Mouse (Mus musculus) liver, embryonic 16.5 days (tissue): ENCODE measurements around the gene Edn3. TPM values are rescaled to one million over a fixed set of nuclear protein-coding genes. Genes with fewer than 3 reads are reported as not detected.

Source experiments
- ATAC-seq: fragments of 200-750 bp; cut with Nextera tagmentation; 2 replicates; pipeline ENCODE4 v1.8.0; 2017; ENCODE audit warnings: low read depth, mild to moderate bottlenecking, moderate number of reproducible peaks, moderate library complexity
- H3K27ac ChIP-seq: fragments of 300-500 bp; sonication (generic); 2 replicates; pipeline ENCODE4 v1.5.1; 2014; ENCODE audit warnings: mild to moderate bottlenecking, low read length
- H3K27me3 ChIP-seq: fragments of 300-500 bp; sonication (generic); 2 replicates; pipeline ENCODE4 v1.6.1; 2014; ENCODE audit warnings: low read depth, low read length, mixed read lengths; ENCODE audit not compliant: control insufficient read depth, insufficient read depth
- H3K36me3 ChIP-seq: fragments of 300-500 bp; sonication (generic); 2 replicates; pipeline ENCODE4 v1.6.1; 2014; ENCODE audit warnings: mild to moderate bottlenecking; ENCODE audit not compliant: control insufficient read depth, insufficient read depth
- H3K4me1 ChIP-seq: fragments of 300-500 bp; sonication (generic); 2 replicates; pipeline ENCODE4 v1.6.1; 2014; ENCODE audit warnings: low read depth, low read length, mixed read lengths; ENCODE audit not compliant: control insufficient read depth
- H3K4me2 ChIP-seq: fragments of 300-500 bp; sonication (generic); 2 replicates; pipeline ENCODE4 v1.6.1; 2014; ENCODE audit warnings: low read depth, low read length, mixed read lengths
- H3K4me3 ChIP-seq: fragments of 300-500 bp; sonication (generic); 2 replicates; pipeline ENCODE4 v1.5.1; 2014; ENCODE audit warnings: low read depth, mild to moderate bottlenecking, low read length
- H3K9ac ChIP-seq: fragments of 300-500 bp; sonication (generic); 2 replicates; pipeline ENCODE4 v1.6.1; 2014; ENCODE audit warnings: low read depth, low read length
- H3K9me3 ChIP-seq: fragments of 300-500 bp; sonication (generic); replicated peaks from 2 replicates; pipeline ENCODE4 v1.6.1; 2016; ENCODE audit warnings: low read length; ENCODE audit not compliant: control insufficient read depth
- WGBS: fragments of 180-500 bp; shearing (Covaris S2); extraction: QIAGEN DNeasy Blood & Tissue Kit; methylation state at CpG from one replicate; pipeline ENCODE4 v1.1.7; 2014; ENCODE audit not compliant: insufficient replicate concordance; 5-methylcytosine and 5-hydroxymethylcytosine counted together
- polyA plus RNA-seq: library from polyadenylated mRNA; unstranded; fragments of >200 nt; fragmentation: Nextera tagmentation; extraction: Ambion mirVana; gene quantifications from 2 replicates; pipeline ENCODE4 v1.2.1, GENCODE M21; 2015

The Edn3 gene
- polyA plus RNA-seq, 1 experiment from 2014 or later, result 0.26 TPM

GRCm38 (mm10) chr2:174809296-174809695, 48.9 kb downstream of the Edn3 start:
- no peak overlapping the region for H3K4me3 ChIP-seq
- H3K9me3 ChIP-seq, result no peaks in the 10 kb centered on the region
- no peak overlapping the region for H3K9ac ChIP-seq
- no peak for ATAC-seq
- 49% methylated on average over 4 of the region's 4 CpGs for WGBS
- H3K4me2 ChIP-seq, result no peak overlapping the region
- no peaks in the 10 kb centered on the region for H3K4me1 ChIP-seq
- H3K27me3 ChIP-seq, result no peaks in the 10 kb centered on the region
- H3K27ac ChIP-seq, result no peak overlapping the region
- H3K36me3 ChIP-seq, result no peaks in the 10 kb centered on the region

GRCm38 (mm10) chr2:174813306-174813705, 52.9 kb downstream of the Edn3 start:
- WGBS, result 33% methylated on average over 11 of the region's 11 CpGs
- H3K9me3 ChIP-seq, result no peaks in the 10 kb centered on the region
- H3K4me2 ChIP-seq, result no peak overlapping the region
- no peak for ATAC-seq
- no peak overlapping the region for H3K4me3 ChIP-seq
- no peak overlapping the region for H3K27ac ChIP-seq
- H3K27me3 ChIP-seq, result no peaks in the 10 kb centered on the region
- H3K9ac ChIP-seq, result no peak overlapping the region
- H3K36me3 ChIP-seq, result no peaks in the 10 kb centered on the region
- H3K4me1 ChIP-seq, result no peaks in the 10 kb centered on the region

- Histone ChIP-seq H3K36me3 (no peaks in the 10 kb centered on the region), H3K9ac (no peak overlapping the region), H3K4me3 (no peak overlapping the region), H3K9me3 (no peaks in the 10 kb centered on the region), H3K4me2 (no peak overlapping the region), H3K4me1 (no peaks in the 10 kb centered on the region), H3K27ac (no peak overlapping the region), H3K27me3 (no peaks in the 10 kb centered on the region)
- ATAC-seq, result no peak
- 57% methylated on average over 2 of the region's 2 CpGs for WGBS
Observed at GRCm38 (mm10) chr2:174816163-174816562, 55.7 kb downstream of the Edn3 start.

GRCm38 (mm10) chr2:174820286-174820685, 59.9 kb downstream of the Edn3 start:
- Histone ChIP-seq H3K4me2 (no peak overlapping the region), H3K36me3 (no peaks in the 10 kb centered on the region), H3K4me1 (no peaks in the 10 kb centered on the region), H3K4me3 (no peak overlapping the region), H3K9ac (no peak overlapping the region), H3K27ac (no peak overlapping the region), H3K9me3 (no peaks in the 10 kb centered on the region), H3K27me3 (no peaks in the 10 kb centered on the region)
- no peak for ATAC-seq
- 59% methylated on average over 3 of the region's 3 CpGs for WGBS

- ATAC-seq, result no peak
- no peak overlapping the region for H3K4me2 ChIP-seq
- no peak overlapping the region for H3K27ac ChIP-seq
- H3K9me3 ChIP-seq, result no peaks in the 10 kb centered on the region
- no peaks in the 10 kb centered on the region for H3K27me3 ChIP-seq
- no peaks in the 10 kb centered on the region for H3K36me3 ChIP-seq
- no peak overlapping the region for H3K9ac ChIP-seq
- 65% methylated on average over 4 of the region's 4 CpGs for WGBS
- no peaks in the 10 kb centered on the region for H3K4me1 ChIP-seq
- H3K4me3 ChIP-seq, result no peak overlapping the region
Observed at GRCm38 (mm10) chr2:174827829-174828228, 67.4 kb downstream of the Edn3 start.

GRCm38 (mm10) chr2:174833608-174834007, 73.2 kb downstream of the Edn3 start:
- WGBS, result 60% methylated on average over 5 of the region's 5 CpGs
- no peak for ATAC-seq
- H3K9me3 ChIP-seq, result no peaks in the 10 kb centered on the region
- H3K36me3 ChIP-seq, result no peaks in the 10 kb centered on the region
- H3K27me3 ChIP-seq, result no peaks in the 10 kb centered on the region
- H3K4me3 ChIP-seq, result no peak overlapping the region
- no peak overlapping the region for H3K27ac ChIP-seq
- no peak overlapping the region for H3K4me2 ChIP-seq
- no peaks in the 10 kb centered on the region for H3K4me1 ChIP-seq
- no peak overlapping the region for H3K9ac ChIP-seq

Other genes starting within 250 kb of the Edn3 start
- 0.06 and 0.07 TPM in 2 replicates for gene Zfp831, start 117.1 kb upstream of the Edn3 start, polyA plus RNA-seq
- not detected in 2 replicates for gene Gm14444, start 249.6 kb downstream of the Edn3 start, polyA plus RNA-seq